Mouse (Mus musculus) layer of hippocampus, postnatal 25 days (tissue): Measurements from ENCODE around the gene Bmp7. TPM values are rescaled to one million over a fixed set of nuclear protein-coding genes. Genes with fewer than 3 reads are reported as not detected.

Experiments
- DNase-seq, 2 experiments: peaks; one replicate each; pipeline ENCODE4 v3.0.0; 2022; ENCODE audit warnings: mixed read lengths in 2 of 2, low spot score in 1 of 2; ENCODE audit errors: extremely low spot score in 1 of 2
- total RNA-seq, 2 experiments: library from RNA; stranded (reverse); gene quantifications; 2 replicates each; pipeline ENCODE4 v1.2.3; 2021

The Bmp7 gene
- total RNA-seq, 2 experiments from 2014 or later, result 4.2 to 4.4 TPM

GRCm38 (mm10) chr2:172914018-172914417 lies 26.1 kb downstream of the Bmp7 start:
- no peak for DNase-seq

DNA sequence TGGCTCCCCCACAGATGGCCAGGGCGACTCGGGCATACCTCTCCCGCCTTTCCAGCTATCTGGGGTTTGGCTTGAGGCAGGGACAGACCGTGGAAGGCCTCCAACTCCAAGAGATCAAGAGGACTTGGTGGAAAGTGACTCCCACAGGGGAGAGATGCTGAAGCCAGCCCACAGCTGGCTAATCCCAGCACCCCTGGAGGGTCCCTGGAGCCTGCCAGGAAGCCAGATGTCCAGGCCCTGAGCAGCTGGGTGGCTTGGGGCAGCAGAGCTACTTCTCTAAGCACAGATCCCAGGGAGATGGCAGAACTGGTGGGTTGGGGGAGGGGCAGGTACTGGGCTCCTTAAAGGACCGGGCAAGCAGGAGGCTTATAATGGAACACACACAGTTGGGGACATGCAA lies 28.4 kb downstream of the Bmp7 start:
- DNase-seq, result no peak

GRCm38 (mm10) chr2:172911157-172911556 lies 29.0 kb downstream of the Bmp7 start:
- DNase-seq, result no peak

DNA sequence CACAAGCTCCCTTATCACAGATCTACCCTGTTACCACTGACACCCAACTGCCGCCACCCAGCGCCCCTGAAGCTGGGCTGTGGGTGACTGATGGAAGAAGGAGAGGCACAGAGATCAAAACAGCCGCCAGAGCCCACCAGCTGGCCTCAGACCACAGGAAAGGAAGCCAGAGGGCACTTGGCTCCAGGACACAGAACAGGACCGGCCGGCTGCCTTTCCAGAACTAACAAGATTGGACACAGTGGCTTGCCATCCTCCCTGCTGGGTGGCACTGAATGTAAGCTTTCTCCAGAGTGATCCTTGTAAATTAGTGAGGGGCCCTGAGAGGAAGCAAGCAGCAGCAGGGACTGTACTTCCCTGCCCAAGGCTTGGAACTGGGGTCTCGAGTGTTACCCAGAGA lies 30.7 kb downstream of the Bmp7 start:
- DNase-seq, result no peak

GRCm38 (mm10) chr2:172906146-172906545 lies 34.0 kb downstream of the Bmp7 start:
- no peak for DNase-seq

DNA sequence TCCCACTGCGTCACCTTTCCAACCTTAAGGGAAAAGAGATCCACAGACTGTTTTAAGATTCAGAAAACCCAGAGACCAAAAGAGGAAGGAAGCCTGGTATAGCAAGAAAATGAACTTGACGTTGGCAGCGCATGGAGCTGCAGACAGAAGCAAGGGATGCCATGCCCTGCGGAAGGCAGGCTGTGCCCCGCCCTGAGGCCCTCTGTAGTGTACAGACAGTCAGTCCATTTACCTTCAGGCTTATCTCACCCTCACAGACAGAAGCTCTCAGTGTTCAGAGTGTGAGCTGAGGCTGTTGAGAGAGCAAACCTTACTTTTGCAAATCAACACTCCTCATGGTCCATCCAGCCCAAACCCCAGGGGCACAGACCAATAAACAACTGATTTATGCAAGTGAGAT lies 35.1 kb downstream of the Bmp7 start:
- no peak for DNase-seq

- DNase-seq, result no peak
Measured at GRCm38 (mm10) chr2:172904614-172905013, 35.5 kb downstream of the Bmp7 start.

DNA sequence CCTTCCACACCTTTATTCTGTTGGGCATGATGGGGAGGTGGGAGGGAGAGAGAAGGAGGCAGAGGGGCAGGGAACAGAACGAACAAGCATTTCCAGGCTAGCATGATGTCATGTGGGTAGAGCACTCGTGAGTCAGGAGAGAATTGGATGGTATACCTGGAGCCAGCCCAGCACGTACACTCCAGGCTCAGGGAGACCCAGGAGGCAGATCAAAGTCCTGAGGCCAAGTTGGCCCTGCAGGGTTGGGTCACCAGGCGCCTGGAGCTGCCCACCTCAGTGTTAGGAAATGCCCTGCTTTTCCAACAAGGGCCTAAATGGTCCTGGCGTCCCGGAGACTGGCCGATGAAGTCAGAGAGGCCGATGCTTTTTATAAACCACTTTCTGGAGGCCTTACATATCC lies 36.6 kb downstream of the Bmp7 start:
- DNase-seq, result no peak

DNA sequence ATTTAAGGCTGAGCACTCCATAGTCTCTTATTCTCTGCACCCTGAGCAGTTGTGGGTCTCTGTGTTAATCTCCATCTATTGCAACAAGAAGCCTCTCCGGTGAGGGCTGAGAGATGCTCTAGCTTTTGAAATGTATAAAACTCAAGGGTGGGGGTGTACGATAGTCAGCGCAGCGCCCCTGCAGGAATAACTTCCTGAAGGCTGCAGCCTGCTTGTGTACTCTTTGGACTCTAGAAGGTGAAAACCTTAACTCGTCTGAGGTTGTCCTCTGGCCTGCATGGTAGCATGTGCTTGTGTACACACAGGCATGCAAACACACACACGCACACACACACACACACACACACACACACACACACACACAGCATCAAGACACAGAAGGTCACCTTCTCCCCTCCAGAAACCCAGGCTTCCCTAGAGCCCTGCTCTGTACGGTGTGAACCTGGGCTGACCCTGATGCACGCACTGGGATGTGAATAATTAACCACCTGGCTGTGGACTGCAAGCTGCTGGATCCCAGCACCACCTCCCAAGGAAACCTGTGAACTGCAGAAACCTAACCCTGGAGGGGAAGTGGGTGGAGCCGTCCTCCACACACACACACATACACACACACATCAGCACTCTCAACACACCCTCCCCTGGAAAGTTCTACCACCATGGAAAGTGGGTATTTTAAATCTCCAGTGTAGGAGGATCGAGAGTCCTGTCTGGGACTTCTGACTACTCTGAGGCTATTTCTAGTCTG lies 39.0 kb downstream of the Bmp7 start:
- no peak for DNase-seq

DNA sequence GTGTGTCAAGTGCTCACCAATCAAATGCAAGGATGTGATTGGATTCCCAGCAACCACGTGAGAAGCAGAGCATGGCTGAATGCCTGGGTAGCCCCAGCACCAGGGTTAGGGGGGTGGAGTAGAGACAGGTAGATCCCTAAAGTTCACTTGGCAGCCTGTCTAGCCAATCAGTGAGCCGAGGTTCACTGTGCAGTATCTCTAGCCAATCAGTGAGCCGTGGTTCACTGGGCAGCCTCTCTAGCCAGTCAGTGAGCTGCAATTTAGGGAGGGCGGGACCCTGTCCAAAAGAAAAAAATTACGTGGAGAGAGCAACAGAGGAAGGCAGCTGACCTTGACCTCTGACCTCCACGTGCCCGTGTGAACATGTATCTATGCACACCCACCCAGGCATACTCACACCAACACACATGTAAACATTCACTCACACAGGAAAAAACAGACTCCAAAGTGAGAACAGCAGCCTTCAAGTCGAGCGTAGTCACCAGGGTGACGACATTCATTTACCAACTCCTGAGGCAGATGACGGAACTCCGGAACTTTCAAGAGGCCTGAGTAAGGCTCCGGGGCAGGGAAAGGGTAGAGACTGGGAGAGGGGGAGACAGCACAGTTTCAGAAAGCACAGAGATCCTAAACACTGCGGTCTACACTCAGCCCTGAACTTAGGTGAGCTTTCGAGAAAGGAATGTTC lies 50.2 kb downstream of the Bmp7 start:
- DNase-seq, result no peak

- DNase-seq, result no peak
Measured at GRCm38 (mm10) chr2:172889222-172889621, 50.9 kb downstream of the Bmp7 start.

GRCm38 (mm10) chr2:172888147-172888546 lies 52.0 kb downstream of the Bmp7 start:
- no peak for DNase-seq

DNA sequence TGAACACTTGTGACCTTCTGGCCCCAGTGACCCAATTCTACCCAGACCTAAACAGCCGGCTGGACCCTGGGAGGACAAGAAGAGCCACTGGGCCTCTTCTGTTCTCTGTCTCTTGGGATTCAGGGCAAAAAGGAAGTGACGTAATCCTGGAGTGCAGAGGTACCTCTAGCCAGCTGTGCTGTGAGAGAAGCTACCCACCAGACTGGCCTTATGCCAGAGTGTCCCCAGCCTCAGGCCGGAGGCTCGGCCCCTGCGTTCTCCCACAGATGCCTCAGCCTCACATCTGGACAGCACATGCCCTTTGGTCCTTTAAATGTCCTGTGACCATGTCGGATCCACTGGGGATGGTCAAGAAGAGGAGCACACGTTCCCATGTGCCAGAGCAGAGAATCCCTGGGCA lies 54.3 kb downstream of the Bmp7 start:
- DNase-seq, result no peak

DNA sequence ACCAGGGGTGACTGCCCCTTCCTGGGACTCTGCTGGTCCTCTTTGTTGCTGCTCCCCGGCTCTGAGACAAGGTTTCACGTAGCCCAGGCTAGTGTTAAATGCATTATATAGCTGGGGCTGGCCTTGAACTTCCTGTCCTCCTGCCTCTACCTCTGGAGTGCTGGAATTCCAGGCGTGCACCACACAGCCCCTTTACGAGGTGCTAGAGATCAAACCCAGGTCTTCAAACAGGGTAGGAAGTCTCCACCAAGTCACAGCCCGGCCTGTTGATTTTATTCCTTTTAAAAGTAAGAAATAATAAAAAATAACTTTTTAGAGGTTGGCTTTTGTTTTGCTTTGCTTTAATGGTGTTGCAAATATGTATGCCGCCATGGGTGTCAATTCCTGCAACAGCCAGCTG lies 55.5 kb downstream of the Bmp7 start:
- DNase-seq, result no peak

GRCm38 (mm10) chr2:172875201-172875600 lies 64.9 kb downstream of the Bmp7 start:
- DNase-seq, result no peak

GRCm38 (mm10) chr2:172866356-172866755 lies 73.8 kb downstream of the Bmp7 start:
- DNase-seq, result no peak

- no peak for DNase-seq
Measured at GRCm38 (mm10) chr2:172865165-172865564, 75.0 kb downstream of the Bmp7 start.

GRCm38 (mm10) chr2:172864566-172864965 lies 75.6 kb downstream of the Bmp7 start:
- DNase-seq, result no peak

DNA sequence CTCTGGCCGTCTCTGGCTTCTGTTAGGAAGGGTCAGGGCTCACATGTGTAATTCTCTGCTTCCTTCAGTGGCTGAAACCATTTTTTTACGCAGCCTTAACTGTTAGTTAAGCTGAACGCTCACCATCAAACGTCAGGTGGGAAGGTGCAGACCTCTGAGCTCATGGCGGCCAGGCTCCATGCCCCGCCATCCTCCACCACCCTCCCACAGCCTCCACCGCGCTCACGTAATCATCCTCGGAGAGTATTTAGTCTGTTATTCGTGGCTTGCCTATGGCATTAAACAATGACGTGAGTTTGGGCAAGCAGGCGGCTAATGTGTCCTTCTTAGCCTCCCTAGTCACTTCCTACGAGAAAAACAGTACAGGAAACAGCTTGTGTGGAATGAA lies 76.7 kb downstream of the Bmp7 start:
- peak in 1 of 2 experiments; percentile 25 for DNase-seq

- peak; percentile 31 to 37 for DNase-seq
Measured at GRCm38 (mm10) chr2:172862850-172863468, 77.2 kb downstream of the Bmp7 start.

DNA sequence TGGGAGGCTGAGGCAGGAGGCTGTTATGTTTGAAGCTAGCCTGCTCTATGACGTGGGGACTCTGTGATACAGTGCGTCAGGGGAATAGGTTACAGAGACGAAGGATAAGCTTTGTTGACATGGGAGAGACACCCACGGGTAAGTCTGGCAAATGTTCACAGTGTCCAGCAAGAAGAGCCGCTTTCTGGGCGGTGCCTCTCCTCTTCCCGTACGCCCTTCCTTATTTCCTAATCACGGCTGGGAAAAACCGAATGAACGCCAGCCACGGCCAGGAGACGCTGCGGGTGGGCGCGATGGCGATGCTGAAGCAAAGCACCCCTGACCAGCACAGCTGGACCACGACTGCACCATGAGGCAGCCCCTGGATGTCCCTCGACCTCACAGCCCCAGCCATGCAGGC lies 77.7 kb downstream of the Bmp7 start:
- DNase-seq, result no peak

GRCm38 (mm10) chr2:172861590-172861989 lies 78.5 kb downstream of the Bmp7 start:
- DNase-seq, result no peak
